Mouse (Mus musculus) forebrain, embryonic 11.5 days (tissue): ENCODE results near the gene Ggn. TPM values are rescaled to one million over a fixed set of nuclear protein-coding genes. Genes with fewer than 3 reads are reported as not detected.
"Not testable (repeated sequence)": the region's sequence is repeated elsewhere in the genome, so short reads cannot be mapped to it uniquely, and the experiment has no call there.

Experiments used
- ATAC-seq: fragments of 200-750 bp; cut with Nextera tagmentation; replicated peaks from 2 replicates; pipeline ENCODE4 v1.8.0; 2017; ENCODE audit warnings: moderate TSS enrichment; ENCODE audit not compliant: low FRiP score
- DNase-seq: peaks from one replicate; pipeline ENCODE4 v3.0.0-alpha.2; 2017; ENCODE audit warnings: low spot score
- H3K27ac ChIP-seq: fragments of 300-500 bp; sonication (generic); 2 replicates; pipeline ENCODE4 v1.5.1; 2014; ENCODE audit warnings: low read depth, low read length
- H3K27me3 ChIP-seq: fragments of 300-500 bp; sonication (generic); 2 replicates; pipeline ENCODE4 v1.6.1; 2014; ENCODE audit warnings: mild to moderate bottlenecking, low read length, mixed read lengths; ENCODE audit not compliant: control insufficient read depth, insufficient read depth
- H3K36me3 ChIP-seq: fragments of 300-500 bp; sonication (generic); 2 replicates; pipeline ENCODE4 v1.6.1; 2014; ENCODE audit warnings: mild to moderate bottlenecking, low read length, moderate library complexity, mixed read lengths; ENCODE audit not compliant: control insufficient read depth, insufficient read depth
- H3K4me1 ChIP-seq: fragments of 300-500 bp; sonication (generic); replicated peaks from 2 replicates; pipeline ENCODE4 v1.6.1; 2014; ENCODE audit warnings: low read length, mixed read lengths; ENCODE audit not compliant: control insufficient read depth, insufficient read depth
- H3K4me2 ChIP-seq: fragments of 300-500 bp; sonication (generic); 2 replicates; pipeline ENCODE4 v1.6.1; 2014; ENCODE audit warnings: low read depth, mild to moderate bottlenecking, low read length, moderate library complexity, mixed read lengths; ENCODE audit not compliant: severe bottlenecking
- H3K4me3 ChIP-seq: fragments of 300-500 bp; sonication (generic); 2 replicates; pipeline ENCODE4 v1.5.1; 2014; ENCODE audit warnings: low read depth, low read length
- H3K9ac ChIP-seq: fragments of 300-500 bp; sonication (generic); 2 replicates; pipeline ENCODE4 v1.6.1; 2014; ENCODE audit warnings: low read length
- H3K9me3 ChIP-seq: fragments of 300-500 bp; sonication (generic); 2 replicates; pipeline ENCODE4 v1.6.1; 2016; ENCODE audit warnings: low read length, mixed read lengths; ENCODE audit not compliant: control insufficient read depth
- WGBS: fragments of 180-500 bp; shearing (Covaris S2); extraction: QIAGEN DNeasy Blood & Tissue Kit; methylation state at CpG from one replicate; pipeline ENCODE4 v1.1.7; 2014; 5-methylcytosine and 5-hydroxymethylcytosine counted together
- polyA plus RNA-seq: library from polyadenylated mRNA; unstranded; fragments of >200 nt; fragmentation: Nextera tagmentation; extraction: Ambion mirVana; gene quantifications from 2 replicates; pipeline ENCODE4 v1.2.1, GENCODE M21; 2014

Ggn gene
- polyA plus RNA-seq, 1 experiment from 2014 or later: 0.53 TPM

DNA sequence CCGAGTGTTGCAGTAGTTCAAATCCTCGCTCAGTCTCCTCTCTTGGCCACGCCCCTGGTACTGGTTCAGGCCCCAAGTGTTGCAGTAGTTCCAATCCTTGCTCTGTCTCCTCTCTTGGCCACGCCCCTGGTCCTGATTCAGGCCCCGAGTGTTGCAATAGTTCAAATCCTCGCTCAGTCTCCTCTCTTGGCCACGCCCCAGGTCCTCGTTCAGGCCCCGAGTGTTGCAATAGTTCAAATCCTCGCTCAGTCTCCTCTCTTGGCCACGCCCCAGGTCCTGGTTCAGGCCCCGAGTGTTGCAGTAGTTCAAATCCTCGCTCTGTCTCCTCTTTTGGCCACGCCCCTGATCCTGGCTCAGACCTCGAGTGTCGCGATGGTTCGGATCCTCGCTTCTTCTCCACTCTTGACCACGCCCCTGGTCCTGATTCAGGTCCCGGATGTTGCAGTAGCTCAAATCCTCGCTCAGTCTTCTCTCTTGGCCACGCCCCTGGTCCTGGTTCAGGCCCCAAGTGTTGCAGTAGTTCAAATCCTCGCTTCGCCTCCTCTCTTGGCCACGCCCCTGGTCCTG, 42.3 kb downstream of the Ggn start:
- no peak overlapping the region for H3K4me2 ChIP-seq
- no peak for ATAC-seq

DNA sequence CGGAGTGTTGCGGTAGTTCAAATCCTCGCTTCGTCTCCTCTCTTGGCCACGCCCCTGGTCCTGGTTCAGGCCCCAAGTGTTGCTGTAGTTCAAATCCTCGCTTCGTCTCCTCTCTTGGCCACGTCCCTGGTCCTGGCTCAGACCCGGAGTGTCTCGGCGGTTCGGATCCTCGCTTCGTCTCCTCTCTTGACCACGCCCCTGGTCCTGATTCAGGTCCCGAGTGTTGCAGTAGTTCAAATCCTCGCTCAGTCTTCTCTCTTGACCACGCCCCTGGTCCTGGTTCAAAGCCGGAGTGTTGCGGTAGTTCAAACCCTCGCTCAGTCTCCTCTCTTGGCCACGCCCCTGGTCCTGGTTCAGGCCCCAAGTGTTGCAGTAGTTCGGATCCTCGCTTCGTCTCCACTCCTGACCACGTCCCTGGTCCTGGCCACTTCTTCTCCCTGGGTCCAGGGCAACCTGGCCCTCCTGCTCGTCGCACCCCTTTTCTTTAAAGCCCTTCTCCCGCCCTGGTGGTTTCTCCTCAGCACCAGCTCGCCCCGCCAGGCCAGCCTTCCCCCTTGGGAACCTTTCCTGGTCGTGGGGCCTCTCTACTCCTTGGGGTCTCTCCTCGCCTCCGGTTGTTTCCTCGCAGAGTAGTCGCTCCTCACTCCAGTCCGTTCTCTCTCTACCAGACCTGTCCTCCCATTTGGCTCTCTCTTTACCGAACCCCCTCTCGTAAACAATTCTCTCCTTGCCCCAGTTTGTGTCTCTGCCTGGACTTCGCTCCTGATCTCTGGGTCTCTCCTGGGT, 43.0 kb downstream of the Ggn start:
- not testable (repeated sequence) for H3K4me3 ChIP-seq, H3K36me3 ChIP-seq, H3K4me2 ChIP-seq, ATAC-seq, H3K4me1 ChIP-seq, H3K27ac ChIP-seq, H3K9ac ChIP-seq, H3K9me3 ChIP-seq
- peaks cover 12% of the 10 kb centered on the region for H3K27me3 ChIP-seq
- DNase-seq: peak; percentile 57
- 15% methylated on average over 40 of the region's 40 CpGs for WGBS

More for the DNA sequence above, 42.3 kb downstream of the Ggn start:
- Histone ChIP-seq H3K4me3 (no peak overlapping the region), H3K27ac (no peak overlapping the region), H3K4me1 (no peaks in the 10 kb centered on the region), H3K27me3 (peaks cover 12% of the 10 kb centered on the region), H3K9ac (no peak overlapping the region), H3K9me3 (no peaks in the 10 kb centered on the region), H3K36me3 (no peaks in the 10 kb centered on the region)
- 10% methylated on average over 26 of the region's 26 CpGs for WGBS
- DNase-seq: no peak

DNA sequence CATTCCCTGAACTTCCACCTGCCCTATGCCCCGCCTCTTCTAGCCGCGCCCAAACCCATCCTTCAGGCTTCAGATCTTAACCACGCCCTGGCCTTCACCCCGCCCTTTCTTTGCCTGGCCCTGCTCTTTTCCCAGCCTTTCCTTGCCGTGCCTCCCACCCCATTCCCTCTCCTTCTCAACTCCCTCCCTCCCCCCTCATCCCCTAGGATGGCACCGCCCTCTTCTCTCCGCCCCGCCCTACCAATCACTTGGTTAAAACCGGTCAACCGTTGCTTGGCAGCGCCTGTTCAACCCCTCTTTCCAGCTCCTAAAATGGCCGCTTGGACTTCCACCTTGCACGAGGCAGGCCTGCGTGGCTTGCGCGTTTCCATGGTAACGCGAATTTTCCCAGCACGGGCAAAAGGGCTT, 43.7 kb downstream of the Ggn start, which contains the start of gene Catsperg1:
Gene Catsperg1 (minus strand): TSS at position 361 of the 408 bp plus-strand sequence.
- Histone ChIP-seq H3K4me1 (no peaks in the 10 kb centered on the region), H3K9ac (no peak within 1 kb of the TSS; the same call in 1 of the 2 replicates), H3K9me3 (no peaks in the 10 kb centered on the region), H3K27me3 (peaks cover 12% of the 10 kb centered on the region), H3K4me3 (no peak within 1 kb of the TSS), H3K4me2 (peak within 1 kb of the TSS; percentile 33; the same call in 1 of the 2 replicates), H3K36me3 (no peaks in the 10 kb centered on the region), H3K27ac (no peak within 1 kb of the TSS)
- 3% methylated on average over 20 of the region's 20 CpGs for WGBS
- ATAC-seq: peak; percentile 76
- DNase-seq: peak; percentile 81

DNA sequence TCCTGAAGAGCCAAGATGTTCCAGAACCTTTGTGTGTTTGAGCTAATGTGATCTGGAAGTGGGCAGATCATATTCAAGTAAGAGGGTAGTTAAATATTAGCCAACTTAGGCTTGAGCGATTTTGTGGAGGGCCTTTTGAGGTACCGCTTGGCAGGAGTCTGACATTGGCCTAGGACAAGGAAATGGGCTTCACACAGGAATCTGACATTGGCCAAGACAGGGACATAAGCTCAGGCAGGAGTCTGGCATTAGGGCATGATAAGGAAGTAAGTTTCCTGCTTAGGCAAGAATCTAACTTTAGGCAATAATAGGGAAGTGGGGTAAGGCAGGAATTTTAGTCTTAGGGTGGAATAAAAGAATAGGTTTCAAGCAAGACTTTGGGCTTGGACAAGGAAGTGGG, 44.2 kb downstream of the Ggn start:
- Histone ChIP-seq H3K36me3 (no peaks in the 10 kb centered on the region), H3K27ac (no peak overlapping the region), H3K4me1 (no peaks in the 10 kb centered on the region), H3K9me3 (no peaks in the 10 kb centered on the region; the same call in 1 of the 2 replicates), H3K9ac (no peak overlapping the region), H3K4me3 (no peak overlapping the region), H3K27me3 (peaks cover 12% of the 10 kb centered on the region), H3K4me2 (no peak overlapping the region; the same call in 1 of the 2 replicates)
- WGBS: 73% methylated on average over 2 of the region's 2 CpGs
- DNase-seq (no peak), ATAC-seq (no peak)

DNA sequence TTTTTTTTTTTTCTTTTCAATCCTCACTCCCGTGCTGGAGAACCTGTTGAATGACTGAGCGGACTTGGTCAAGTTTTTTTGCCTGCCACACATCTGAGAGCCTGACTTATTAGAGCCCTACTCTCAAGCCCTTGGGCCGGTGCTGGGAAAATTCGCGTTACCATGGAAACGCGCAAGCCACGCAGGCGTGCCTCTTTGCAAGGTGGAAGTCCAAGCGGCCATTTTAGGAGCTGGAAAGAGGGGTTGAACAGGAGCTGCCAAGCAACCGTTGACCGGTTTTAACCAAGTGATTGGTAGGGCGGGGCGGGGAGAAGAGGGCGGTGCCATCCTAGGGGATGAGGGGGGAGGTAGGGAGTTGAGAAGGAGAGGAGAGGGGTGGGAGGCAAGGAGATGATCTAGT, 44.8 kb downstream of the Ggn start:
- no peak overlapping the region for H3K4me2 ChIP-seq
- H3K9me3 ChIP-seq: no peaks in the 10 kb centered on the region; the same call in none of the 2 replicates
- H3K36me3 ChIP-seq: no peaks in the 10 kb centered on the region
- no peak overlapping the region for H3K27ac ChIP-seq
- WGBS: 38% methylated on average over 15 of the region's 15 CpGs
- no peak overlapping the region for H3K4me3 ChIP-seq
- no peak for ATAC-seq
- no peak for DNase-seq
- H3K9ac ChIP-seq: no peak overlapping the region
- H3K4me1 ChIP-seq: no peaks in the 10 kb centered on the region
- peaks cover 12% of the 10 kb centered on the region for H3K27me3 ChIP-seq

Other genes starting within 250 kb of the Ggn start
- gene Actn4, start 207.9 kb upstream of the Ggn start, polyA plus RNA-seq: 182 and 199 TPM in 2 replicates
- gene Eif3k, start 188.3 kb upstream of the Ggn start, polyA plus RNA-seq: 341 and 343 TPM in 2 replicates
- 5.9 and 6.4 TPM in 2 replicates for gene Map4k1, start 188.2 kb upstream of the Ggn start, polyA plus RNA-seq
- gene Ryr1, start 45.0 kb upstream of the Ggn start, polyA plus RNA-seq: 0.68 and 1.2 TPM in 2 replicates
- gene Rasgrp4, start 35.4 kb upstream of the Ggn start, polyA plus RNA-seq: 0.67 and 1.2 TPM in 2 replicates
- gene Fam98c, start 14.0 kb upstream of the Ggn start, polyA plus RNA-seq: 12.6 and 16.8 TPM in 2 replicates
- 7.8 TPM in 2 replicates for gene Spred3, start 201 bp downstream of the Ggn start, polyA plus RNA-seq
- gene Psmd8, start 10.5 kb downstream of the Ggn start, polyA plus RNA-seq: 291 and 297 TPM in 2 replicates
- 0.12 and 0.43 TPM in 2 replicates for gene Catsperg1, start 43.8 kb downstream of the Ggn start, polyA plus RNA-seq
- gene Kcnk6, start 62.3 kb downstream of the Ggn start, polyA plus RNA-seq: 0.19 and 0.21 TPM in 2 replicates
- 78.9 and 86.2 TPM in 2 replicates for gene Yif1b, start 68.1 kb downstream of the Ggn start, polyA plus RNA-seq
- gene 2200002D01Rik, start 78.3 kb downstream of the Ggn start, polyA plus RNA-seq: 1.8 and 5.7 TPM in 2 replicates
- gene Spint2, start 111.7 kb downstream of the Ggn start, polyA plus RNA-seq: 36.1 and 43.5 TPM in 2 replicates
- 12.5 and 13.3 TPM in 2 replicates for gene Ppp1r14a, start 119.1 kb downstream of the Ggn start, polyA plus RNA-seq
- 76.0 and 88.3 TPM in 2 replicates for gene Dpf1, start 133.7 kb downstream of the Ggn start, polyA plus RNA-seq